7 mouse cellular contexts compared by ENCODE assay signal in the genomic region with DNA sequence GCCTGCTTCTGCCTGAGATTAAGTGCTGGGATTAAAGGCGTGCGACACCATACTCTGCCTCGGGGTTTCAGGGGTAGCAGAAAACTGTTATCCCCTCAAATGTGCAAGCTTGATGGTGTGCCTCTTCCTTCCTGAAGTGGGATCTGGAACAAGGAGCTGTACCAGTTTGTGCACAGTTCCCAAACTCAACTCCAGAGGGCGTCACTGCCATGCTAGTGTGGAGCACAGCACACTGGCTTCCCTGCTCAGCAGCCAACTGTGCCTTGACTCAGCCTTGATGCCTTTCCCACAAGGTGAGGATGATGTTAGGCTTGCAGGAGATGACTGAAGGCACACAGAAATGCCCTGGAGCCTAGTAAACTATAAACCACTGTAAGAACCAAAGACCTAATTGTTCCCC. TPM values are rescaled to one million over a fixed set of nuclear protein-coding genes. Genes with fewer than 3 reads are reported as not detected.
A peak's percentile ranks its signal among the peaks of the same experiment; 100 is the strongest.
DNase-seq lines count a peak whose midpoint lies in the region.

No protein-coding gene starts in this region.

- peak; percentile 28 for DNase-seq in kidney, postnatal 4 days
- DNase-seq in kidney, postnatal 14 days = no peak
- DNase-seq in adrenal gland, postnatal 25 days = peak; percentile 16
- DNase-seq in frontal cortex, postnatal 25 days (ENCODE audit: low spot score in 2 of 2) = peak; percentile 54 to 66
- peak; percentile 67 to 76 for DNase-seq in right cerebral cortex, postnatal 10 days (ENCODE audit: low spot score in 2 of 2)
- DNase-seq in gastrocnemius, postnatal 36 days = no peak
- no peak for DNase-seq in urinary bladder, adult 18-20 months (ENCODE audit: low spot score in 2 of 2)

- intact Hi-C loops in gastrocnemius, postnatal 36 days (cut with DNase I) = no loop called here

RNA-seq across cellular contexts. Expression of a gene that starts 1.9 kb away (rescaled TPM):
- 0.21 and 0.33 TPM in 2 replicates for total RNA-seq in adrenal gland, postnatal 25 days (2021)
- total RNA-seq in gastrocnemius, postnatal 36 days (2021) = under 1 TPM; 0.41 to 0.54 TPM

Comparison
In these comparisons a context has a peak if more than half of its experiments do, and no peak if none do; other contexts are left out.
1. DNase-seq: peak in kidney, postnatal 4 days (2 of 2), adrenal gland, postnatal 25 days (single experiment), frontal cortex, postnatal 25 days (2 of 2) and right cerebral cortex, postnatal 10 days (2 of 2); none in kidney, postnatal 14 days (single experiment), gastrocnemius, postnatal 36 days (0 of 2) and urinary bladder, adult 18-20 months (0 of 2).